Mouse (Mus musculus) lung, adult 2 months (tissue): ENCODE measurements around the gene Synj2. TPM values are rescaled to one million over a fixed set of nuclear protein-coding genes. Genes with fewer than 3 reads are reported as not detected.
A peak's percentile ranks its signal among the peaks of the same experiment; 100 is the strongest.

Source experiments
- DNase-seq: peaks from one replicate; pipeline ENCODE4 v3.0.0; 2022
- H3K4me1 ChIP-seq: fragments of 200-500 bp; 2 replicates; pipeline ENCODE4 v1.6.1; 2011; ENCODE audit warnings: low read length; ENCODE audit not compliant: control insufficient read depth, insufficient read depth
- H3K4me3 ChIP-seq: fragments of 200-500 bp; replicated peaks from 2 replicates; pipeline ENCODE3; 2011; ENCODE audit warnings: low read depth, mild to moderate bottlenecking, control low read depth, low read length; ENCODE audit errors: extremely low read depth
- CTCF ChIP-seq: fragments of 200-500 bp; IDR thresholded peaks from 2 replicates; pipeline ENCODE4 v1.5.1; 2011; ENCODE audit warnings: mild to moderate bottlenecking, low read length, control low read depth; ENCODE audit not compliant: insufficient read depth
- POLR2A ChIP-seq: fragments of 200-500 bp; IDR thresholded peaks from 2 replicates; pipeline ENCODE4 v1.6.1; 2011; ENCODE audit warnings: low read depth, mild to moderate bottlenecking, control low read depth, low read length, borderline replicate concordance; ENCODE audit errors: extremely low read depth
- WGBS: fragments of 180-500 bp; shearing (Covaris S2); methylation state at CpG from one replicate; pipeline ENCODE4 v1.1.7; 2018; 5-methylcytosine and 5-hydroxymethylcytosine counted together
- polyA plus RNA-seq: library from polyadenylated mRNA; depleted of rRNA; stranded (reverse); fragments of >200 nt; gene quantifications from 2 replicates; pipeline ENCODE4 v1.2.3, GENCODE M21; 2012

Synj2 gene
- polyA plus RNA-seq, 1 experiment, result 10.9 TPM

GRCm38 (mm10) chr17:6037507-6037906 lies 96.4 kb downstream of the Synj2 start:
- WGBS, result 68% methylated on average over 10 of the region's 10 CpGs
- TF ChIP-seq POLR2A, result no peak
- no peak for TF ChIP-seq CTCF
- no peak for DNase-seq
- Histone ChIP-seq H3K4me1 (no peaks in the 10 kb centered on the region), H3K4me3 (no peak overlapping the region)

- TF ChIP-seq POLR2A (no peak), CTCF (no peak)
- Histone ChIP-seq H3K4me3 (no peak overlapping the region), H3K4me1 (0 out of 2 replicates have a peak, but pooled peaks cover 2% of the 10 kb centered on the region)
- WGBS, result 75% methylated on average over 4 of the region's 4 CpGs
- DNase-seq, result no peak
These were observed 111.7 kb downstream of the Synj2 start for GRCm38 (mm10) chr17:6052801-6053200.

GRCm38 (mm10) chr17:6054934-6055355 lies 113.9 kb downstream of the Synj2 start:
- WGBS, result 17% methylated on average over 5 of the region's 5 CpGs
- peak; percentile 37 for DNase-seq
- TF ChIP-seq CTCF, result peak; percentile 23
- no peak for TF ChIP-seq POLR2A
- Histone ChIP-seq H3K4me1 (0 out of 2 replicates have a peak, but pooled peaks cover 2% of the 10 kb centered on the region), H3K4me3 (peak overlapping the region; percentile 29)

- TF ChIP-seq CTCF (no peak), POLR2A (no peak)
- WGBS, result 79% methylated on average over 8 of the region's 8 CpGs
- H3K4me1 ChIP-seq, result no peaks in the 10 kb centered on the region
- H3K4me3 ChIP-seq, result no peak overlapping the region
- DNase-seq, result no peak
These were observed 121.7 kb downstream of the Synj2 start for GRCm38 (mm10) chr17:6062793-6063192.

GRCm38 (mm10) chr17:6063532-6063931 lies 122.5 kb downstream of the Synj2 start:
- TF ChIP-seq POLR2A, result no peak
- no peak for TF ChIP-seq CTCF
- WGBS, result 78% methylated on average over 5 of the region's 5 CpGs
- H3K4me3 ChIP-seq, result no peak overlapping the region
- no peak for DNase-seq
- H3K4me1 ChIP-seq, result no peaks in the 10 kb centered on the region

- no peak for TF ChIP-seq CTCF
- H3K4me1 ChIP-seq, result no peaks in the 10 kb centered on the region
- 77% methylated on average over 2 of the region's 2 CpGs for WGBS
- DNase-seq, result no peak
- no peak overlapping the region for H3K4me3 ChIP-seq
These were observed 124.9 kb downstream of the Synj2 start for GRCm38 (mm10) chr17:6066021-6066420.

- H3K4me1 ChIP-seq, result no peaks in the 10 kb centered on the region
- no peak overlapping the region for H3K4me3 ChIP-seq
- TF ChIP-seq CTCF (no peak), POLR2A (no peak)
- DNase-seq, result no peak
- 96% methylated on average over 7 of the region's 7 CpGs for WGBS
These were observed 126.5 kb downstream of the Synj2 start for GRCm38 (mm10) chr17:6067613-6068012.

GRCm38 (mm10) chr17:6069866-6070265 lies 128.8 kb downstream of the Synj2 start:
- DNase-seq, result no peak
- TF ChIP-seq CTCF (no peak), POLR2A (no peak)
- no peaks in the 10 kb centered on the region for H3K4me1 ChIP-seq
- H3K4me3 ChIP-seq, result no peak overlapping the region
- 87% methylated on average over 6 of the region's 6 CpGs for WGBS

GRCm38 (mm10) chr17:6073405-6073804 lies 132.3 kb downstream of the Synj2 start:
- no peak overlapping the region for H3K4me3 ChIP-seq
- no peak for DNase-seq
- no peaks in the 10 kb centered on the region for H3K4me1 ChIP-seq
- TF ChIP-seq POLR2A (no peak), CTCF (no peak)
- WGBS, result 75% methylated on average over 7 of the region's 7 CpGs

GRCm38 (mm10) chr17:6079287-6080122 lies 138.4 kb downstream of the Synj2 start, which contains the start of the genes Serac1 and Gtf2h5:
Gene Serac1, minus strand, starts transcription at chr17:6079741.
Gene Gtf2h5, plus strand, starts transcription at chr17:6079786.
- H3K4me3 ChIP-seq, result peak within 1 kb of the TSS; percentile 86
- peak; percentile 99 for DNase-seq
- under 1% methylated on average over 70 of the region's 70 CpGs for WGBS

More at GRCm38 (mm10) chr17:6079287-6080122, 138.4 kb downstream of the Synj2 start, which contains the start of the genes Serac1 and Gtf2h5:
- TF ChIP-seq POLR2A, result peak; percentile 88
- no peak for TF ChIP-seq CTCF
- H3K4me1 ChIP-seq, result no peaks in the 10 kb centered on the region
